Mouse (Mus musculus): ENCODE data around the gene Ifnb1. TPM values are rescaled to one million over a fixed set of nuclear protein-coding genes. Genes with fewer than 3 reads are reported as not detected.

Gene Ifnb1
- polyA plus RNA-seq, 1 experiment from 2014 or later, result not detected

GRCm38 (mm10) chr4:88517957-88518356 lies 4.6 kb downstream of the Ifnb1 start:
- WGBS, result 80% methylated on average over 2 of the region's 2 CpGs
- no peak overlapping the region for H3K4me3 ChIP-seq (ENCODE audit: low read depth, low read length)
- H3K9ac ChIP-seq (replicated peaks; ENCODE audit: low read depth, low read length), result no peak overlapping the region
- ATAC-seq (ENCODE audit: insufficient number of reproducible peaks, insufficient read depth, low FRiP score, low read depth), result no peak
- H3K27me3 ChIP-seq (ENCODE audit: control insufficient read depth, insufficient read depth, low read length), result no peaks in the 10 kb centered on the region
- H3K9me3 ChIP-seq (ENCODE audit: control insufficient read depth, low read depth, low read length), result no peaks in the 10 kb centered on the region
- H3K27ac ChIP-seq (ENCODE audit: low read length), result no peak overlapping the region
- no peaks in the 10 kb centered on the region for H3K4me1 ChIP-seq (ENCODE audit: control insufficient read depth, insufficient read depth, low read length)
- no peaks in the 10 kb centered on the region for H3K36me3 ChIP-seq (ENCODE audit: control insufficient read depth, insufficient read depth, low read length)
- no peak overlapping the region for H3K4me2 ChIP-seq (replicated peaks; ENCODE audit: low read depth, low read length)

- H3K4me1 ChIP-seq (ENCODE audit: control insufficient read depth, insufficient read depth, low read length), result no peaks in the 10 kb centered on the region
- WGBS, result 18% methylated on average over 4 of the region's 4 CpGs
- ATAC-seq (ENCODE audit: insufficient number of reproducible peaks, insufficient read depth, low FRiP score, low read depth), result peak; percentile 61
- no peaks in the 10 kb centered on the region for H3K27me3 ChIP-seq (ENCODE audit: control insufficient read depth, insufficient read depth, low read length)
- peak overlapping the region; percentile 15; the same call in 1 of the 2 replicates for H3K27ac ChIP-seq (ENCODE audit: low read length)
- H3K9ac ChIP-seq (replicated peaks; ENCODE audit: low read depth, low read length), result no peak overlapping the region
- H3K4me2 ChIP-seq (replicated peaks; ENCODE audit: low read depth, low read length), result no peak overlapping the region
- no peaks in the 10 kb centered on the region for H3K36me3 ChIP-seq (ENCODE audit: control insufficient read depth, insufficient read depth, low read length)
- H3K4me3 ChIP-seq (ENCODE audit: low read depth, low read length), result no peak overlapping the region
- no peaks in the 10 kb centered on the region for H3K9me3 ChIP-seq (ENCODE audit: control insufficient read depth, low read depth, low read length)
These were observed 6.8 kb downstream of the Ifnb1 start for GRCm38 (mm10) chr4:88515711-88516211.

- H3K9me3 ChIP-seq (ENCODE audit: control insufficient read depth, low read depth, low read length), result no peaks in the 10 kb centered on the region
- 48% methylated on average over 2 of the region's 2 CpGs for WGBS
- H3K4me3 ChIP-seq (ENCODE audit: low read depth, low read length), result no peak overlapping the region
- H3K4me2 ChIP-seq (replicated peaks; ENCODE audit: low read depth, low read length), result no peak overlapping the region
- H3K9ac ChIP-seq (replicated peaks; ENCODE audit: low read depth, low read length), result no peak overlapping the region
- H3K4me1 ChIP-seq (ENCODE audit: control insufficient read depth, insufficient read depth, low read length), result no peaks in the 10 kb centered on the region
- ATAC-seq (ENCODE audit: insufficient number of reproducible peaks, insufficient read depth, low FRiP score, low read depth), result no peak
- H3K27me3 ChIP-seq (ENCODE audit: control insufficient read depth, insufficient read depth, low read length), result no peaks in the 10 kb centered on the region
- no peak overlapping the region for H3K27ac ChIP-seq (ENCODE audit: low read length)
- H3K36me3 ChIP-seq (ENCODE audit: control insufficient read depth, insufficient read depth, low read length), result no peaks in the 10 kb centered on the region
These were observed 7.3 kb downstream of the Ifnb1 start for GRCm38 (mm10) chr4:88515250-88515649.

GRCm38 (mm10) chr4:88514403-88514802 lies 8.2 kb downstream of the Ifnb1 start:
- no peak for ATAC-seq (ENCODE audit: insufficient number of reproducible peaks, insufficient read depth, low FRiP score, low read depth)
- no peak overlapping the region for H3K4me3 ChIP-seq (ENCODE audit: low read depth, low read length)
- H3K9ac ChIP-seq (replicated peaks; ENCODE audit: low read depth, low read length), result no peak overlapping the region
- no peaks in the 10 kb centered on the region for H3K27me3 ChIP-seq (ENCODE audit: control insufficient read depth, insufficient read depth, low read length)
- H3K27ac ChIP-seq (ENCODE audit: low read length), result no peak overlapping the region
- WGBS, result 51% methylated on average over 4 of the region's 4 CpGs
- no peak overlapping the region for H3K4me2 ChIP-seq (replicated peaks; ENCODE audit: low read depth, low read length)
- no peaks in the 10 kb centered on the region for H3K4me1 ChIP-seq (ENCODE audit: control insufficient read depth, insufficient read depth, low read length)
- no peaks in the 10 kb centered on the region for H3K36me3 ChIP-seq (ENCODE audit: control insufficient read depth, insufficient read depth, low read length)
- no peaks in the 10 kb centered on the region for H3K9me3 ChIP-seq (ENCODE audit: control insufficient read depth, low read depth, low read length)

GRCm38 (mm10) chr4:88513743-88514142 lies 8.8 kb downstream of the Ifnb1 start:
- ATAC-seq (ENCODE audit: insufficient number of reproducible peaks, insufficient read depth, low FRiP score, low read depth), result no peak
- Histone ChIP-seq H3K4me2 (replicated peaks; ENCODE audit: low read depth, low read length) (no peak overlapping the region), H3K9me3 (ENCODE audit: control insufficient read depth, low read depth, low read length) (no peaks in the 10 kb centered on the region), H3K4me3 (ENCODE audit: low read depth, low read length) (no peak overlapping the region), H3K36me3 (ENCODE audit: control insufficient read depth, insufficient read depth, low read length) (no peaks in the 10 kb centered on the region), H3K27me3 (ENCODE audit: control insufficient read depth, insufficient read depth, low read length) (no peaks in the 10 kb centered on the region), H3K9ac (replicated peaks; ENCODE audit: low read depth, low read length) (no peak overlapping the region), H3K4me1 (ENCODE audit: control insufficient read depth, insufficient read depth, low read length) (no peaks in the 10 kb centered on the region), H3K27ac (ENCODE audit: low read length) (no peak overlapping the region)
- WGBS, result 90% methylated on average over 4 of the region's 4 CpGs

GRCm38 (mm10) chr4:88503753-88504152 lies 18.8 kb downstream of the Ifnb1 start:
- WGBS, result 74% methylated on average over 4 of the region's 4 CpGs
- Histone ChIP-seq H3K4me3 (ENCODE audit: low read depth, low read length) (no peak overlapping the region), H3K9ac (replicated peaks; ENCODE audit: low read depth, low read length) (no peak overlapping the region), H3K9me3 (ENCODE audit: control insufficient read depth, low read depth, low read length) (no peaks in the 10 kb centered on the region), H3K4me2 (replicated peaks; ENCODE audit: low read depth, low read length) (no peak overlapping the region), H3K36me3 (ENCODE audit: control insufficient read depth, insufficient read depth, low read length) (no peaks in the 10 kb centered on the region), H3K4me1 (ENCODE audit: control insufficient read depth, insufficient read depth, low read length) (no peaks in the 10 kb centered on the region), H3K27me3 (ENCODE audit: control insufficient read depth, insufficient read depth, low read length) (no peaks in the 10 kb centered on the region), H3K27ac (ENCODE audit: low read length) (no peak overlapping the region)
- ATAC-seq (ENCODE audit: insufficient number of reproducible peaks, insufficient read depth, low FRiP score, low read depth), result no peak

GRCm38 (mm10) chr4:88501247-88501646 lies 21.3 kb downstream of the Ifnb1 start:
- no peak overlapping the region for H3K4me2 ChIP-seq (replicated peaks; ENCODE audit: low read depth, low read length)

GRCm38 (mm10) chr4:88496321-88497018 lies 26.1 kb downstream of the Ifnb1 start:
- no peak overlapping the region for H3K4me3 ChIP-seq (ENCODE audit: low read depth, low read length)
- no peaks in the 10 kb centered on the region for H3K36me3 ChIP-seq (ENCODE audit: control insufficient read depth, insufficient read depth, low read length)
- H3K27ac ChIP-seq (ENCODE audit: low read length), result no peak overlapping the region
- no peaks in the 10 kb centered on the region for H3K4me1 ChIP-seq (ENCODE audit: control insufficient read depth, insufficient read depth, low read length)
- H3K4me2 ChIP-seq (replicated peaks; ENCODE audit: low read depth, low read length), result no peak overlapping the region
- no peaks in the 10 kb centered on the region for H3K9me3 ChIP-seq (ENCODE audit: control insufficient read depth, low read depth, low read length)
- H3K9ac ChIP-seq (replicated peaks; ENCODE audit: low read depth, low read length), result no peak overlapping the region
- WGBS, result 52% methylated on average over 6 of the region's 6 CpGs
- H3K27me3 ChIP-seq (ENCODE audit: control insufficient read depth, insufficient read depth, low read length), result no peaks in the 10 kb centered on the region
- no peak for ATAC-seq (ENCODE audit: insufficient number of reproducible peaks, insufficient read depth, low FRiP score, low read depth)

More at GRCm38 (mm10) chr4:88501247-88501646, 21.3 kb downstream of the Ifnb1 start:
- 79% methylated on average over 3 of the region's 3 CpGs for WGBS
- Histone ChIP-seq H3K27me3 (ENCODE audit: control insufficient read depth, insufficient read depth, low read length) (no peaks in the 10 kb centered on the region), H3K9me3 (ENCODE audit: control insufficient read depth, low read depth, low read length) (no peaks in the 10 kb centered on the region), H3K4me3 (ENCODE audit: low read depth, low read length) (no peak overlapping the region), H3K27ac (ENCODE audit: low read length) (no peak overlapping the region), H3K36me3 (ENCODE audit: control insufficient read depth, insufficient read depth, low read length) (no peaks in the 10 kb centered on the region), H3K4me1 (ENCODE audit: control insufficient read depth, insufficient read depth, low read length) (no peaks in the 10 kb centered on the region), H3K9ac (replicated peaks; ENCODE audit: low read depth, low read length) (no peak overlapping the region)
- ATAC-seq (ENCODE audit: insufficient number of reproducible peaks, insufficient read depth, low FRiP score, low read depth), result no peak

GRCm38 (mm10) chr4:88489622-88490021 lies 33.0 kb downstream of the Ifnb1 start:
- WGBS, result 96% methylated on average over 2 of the region's 2 CpGs
- Histone ChIP-seq H3K9ac (replicated peaks; ENCODE audit: low read depth, low read length) (no peak overlapping the region), H3K9me3 (ENCODE audit: control insufficient read depth, low read depth, low read length) (no peaks in the 10 kb centered on the region), H3K27me3 (ENCODE audit: control insufficient read depth, insufficient read depth, low read length) (no peaks in the 10 kb centered on the region), H3K4me1 (ENCODE audit: control insufficient read depth, insufficient read depth, low read length) (no peaks in the 10 kb centered on the region), H3K36me3 (ENCODE audit: control insufficient read depth, insufficient read depth, low read length) (no peaks in the 10 kb centered on the region), H3K27ac (ENCODE audit: low read length) (no peak overlapping the region), H3K4me3 (ENCODE audit: low read depth, low read length) (no peak overlapping the region), H3K4me2 (replicated peaks; ENCODE audit: low read depth, low read length) (no peak overlapping the region)
- ATAC-seq (ENCODE audit: insufficient number of reproducible peaks, insufficient read depth, low FRiP score, low read depth), result no peak

Data from stomach, embryonic 14.5 days (tissue).